Mouse (Mus musculus): Measurements from ENCODE around the gene Nlk. TPM values are rescaled to one million over a fixed set of nuclear protein-coding genes. Genes with fewer than 3 reads are reported as not detected.

Gene Nlk
- polyA plus RNA-seq, 1 experiment from 2014 or later: 13.6 TPM

DNA sequence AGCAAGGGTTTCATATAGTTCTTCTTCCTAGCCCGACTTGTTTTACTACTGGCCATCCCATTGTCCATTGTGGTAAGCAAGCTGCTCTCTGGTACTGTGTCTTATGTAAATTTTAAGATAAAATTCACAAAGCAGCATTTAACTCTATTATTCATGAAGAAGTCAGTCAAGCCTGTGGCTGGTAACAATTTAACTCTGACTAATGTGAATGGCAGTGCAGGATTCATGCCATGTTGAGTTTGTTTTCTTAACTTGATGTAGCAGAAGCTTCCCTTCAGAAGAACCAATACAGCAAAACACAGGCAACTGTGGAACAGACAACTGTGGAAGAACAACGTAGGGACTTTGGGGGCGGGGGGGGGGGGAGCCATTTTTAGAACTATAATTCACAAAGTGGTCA, 68.3 kb downstream of the Nlk start:
- no peak overlapping the region for H3K4me3 ChIP-seq
- WGBS: 76% methylated on average over 3 of the region's 3 CpGs
- H3K27ac ChIP-seq: no peak overlapping the region
- 0 out of 2 replicates have a peak, but pooled peaks cover 3% of the 10 kb centered on the region for H3K36me3 ChIP-seq
- no peaks in the 10 kb centered on the region for H3K27me3 ChIP-seq
- H3K4me2 ChIP-seq: no peak overlapping the region
- ATAC-seq (replicated peaks; ENCODE audit: insufficient number of reproducible peaks, insufficient read depth, low FRiP score, low read depth): no peak
- no peak overlapping the region for H3K9ac ChIP-seq
- no peaks in the 10 kb centered on the region for H3K4me1 ChIP-seq (replicated peaks)
- no peaks in the 10 kb centered on the region for H3K9me3 ChIP-seq (replicated peaks)

DNA sequence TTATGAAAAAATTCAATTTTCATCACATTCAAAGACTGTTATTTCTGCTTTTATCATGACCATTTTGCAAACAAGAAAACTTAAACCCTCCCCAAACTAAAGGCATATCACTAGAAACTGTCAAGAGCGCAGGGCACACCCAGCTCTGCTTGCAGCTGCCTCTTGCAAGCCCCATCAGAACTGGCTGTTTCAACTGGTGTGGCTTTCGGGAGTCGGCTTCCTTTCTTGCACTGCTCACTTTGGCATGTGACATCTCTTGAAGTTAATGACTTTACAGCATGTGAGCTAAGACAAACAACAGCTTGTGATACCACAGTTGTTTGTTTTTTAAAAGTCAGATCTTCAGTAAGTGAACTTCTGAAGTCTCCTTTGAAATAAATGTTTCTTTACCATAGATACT, 72.8 kb downstream of the Nlk start:
- Histone ChIP-seq H3K4me3 (no peak overlapping the region), H3K36me3 (0 out of 2 replicates have a peak, but pooled peaks cover 3% of the 10 kb centered on the region), H3K4me2 (no peak overlapping the region), H3K27me3 (no peaks in the 10 kb centered on the region), H3K9ac (no peak overlapping the region), H3K27ac (no peak overlapping the region), H3K9me3 (replicated peaks) (no peaks in the 10 kb centered on the region), H3K4me1 (replicated peaks) (no peaks in the 10 kb centered on the region)
- WGBS: 43% methylated on average over 3 of the region's 3 CpGs
- no peak for ATAC-seq (replicated peaks; ENCODE audit: insufficient number of reproducible peaks, insufficient read depth, low FRiP score, low read depth)

DNA sequence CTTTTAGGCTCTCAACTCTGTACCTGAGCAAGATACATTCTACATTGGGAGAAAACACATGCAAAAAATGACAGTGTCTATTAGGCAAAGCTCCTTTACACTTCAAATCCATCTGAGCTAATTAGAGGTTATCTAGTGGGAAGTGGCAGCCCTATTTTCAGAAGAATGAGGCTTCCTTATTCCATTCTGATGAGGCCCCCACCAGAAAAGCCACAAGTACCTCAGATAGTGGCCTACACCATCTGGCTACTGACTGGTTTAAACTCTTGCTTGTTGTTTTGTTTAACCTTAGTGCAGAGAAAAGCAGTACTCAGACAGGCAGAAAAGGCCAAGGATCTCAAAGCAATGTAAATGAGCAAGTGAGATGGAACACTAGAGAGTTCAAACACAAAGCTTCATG, 75.2 kb downstream of the Nlk start:
- H3K27ac ChIP-seq: no peak overlapping the region
- no peaks in the 10 kb centered on the region for H3K4me1 ChIP-seq (replicated peaks)
- no peak overlapping the region for H3K4me3 ChIP-seq
- no peak overlapping the region for H3K4me2 ChIP-seq
- no peaks in the 10 kb centered on the region for H3K9me3 ChIP-seq (replicated peaks)
- no peak overlapping the region for H3K9ac ChIP-seq
- H3K27me3 ChIP-seq: no peaks in the 10 kb centered on the region
- H3K36me3 ChIP-seq: no peaks in the 10 kb centered on the region
- no peak for ATAC-seq (replicated peaks; ENCODE audit: insufficient number of reproducible peaks, insufficient read depth, low FRiP score, low read depth)

DNA sequence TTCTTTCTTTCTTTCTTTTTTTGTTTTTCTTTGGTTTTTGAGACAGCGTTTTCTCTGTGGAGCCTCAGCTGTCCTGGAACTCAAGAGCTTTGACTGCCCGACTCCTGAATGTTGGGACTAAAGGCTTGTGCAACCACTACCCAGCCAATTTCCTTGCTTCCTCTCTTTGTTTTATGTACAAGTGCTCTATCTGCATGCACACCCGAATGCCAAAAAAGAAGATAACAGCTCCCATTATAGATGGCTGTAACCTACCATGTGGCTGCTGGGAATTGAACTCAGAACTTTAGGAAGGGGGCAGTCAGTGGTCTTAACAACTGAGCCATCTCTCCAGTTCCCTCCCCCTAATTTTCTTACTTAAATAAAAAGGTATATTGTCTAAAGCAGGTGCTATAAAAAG, 77.0 kb downstream of the Nlk start:
- WGBS: 60% methylated on average over 3 of the region's 3 CpGs
- no peak overlapping the region for H3K4me3 ChIP-seq
- no peaks in the 10 kb centered on the region for H3K4me1 ChIP-seq (replicated peaks)
- H3K4me2 ChIP-seq: no peak overlapping the region
- H3K27me3 ChIP-seq: no peaks in the 10 kb centered on the region
- H3K27ac ChIP-seq: no peak overlapping the region
- H3K9ac ChIP-seq: no peak overlapping the region
- peaks cover 10% of the 10 kb centered on the region; the same call in 1 of the 2 replicates for H3K36me3 ChIP-seq
- no peak for ATAC-seq (replicated peaks; ENCODE audit: insufficient number of reproducible peaks, insufficient read depth, low FRiP score, low read depth)
- H3K9me3 ChIP-seq (replicated peaks): no peaks in the 10 kb centered on the region

DNA sequence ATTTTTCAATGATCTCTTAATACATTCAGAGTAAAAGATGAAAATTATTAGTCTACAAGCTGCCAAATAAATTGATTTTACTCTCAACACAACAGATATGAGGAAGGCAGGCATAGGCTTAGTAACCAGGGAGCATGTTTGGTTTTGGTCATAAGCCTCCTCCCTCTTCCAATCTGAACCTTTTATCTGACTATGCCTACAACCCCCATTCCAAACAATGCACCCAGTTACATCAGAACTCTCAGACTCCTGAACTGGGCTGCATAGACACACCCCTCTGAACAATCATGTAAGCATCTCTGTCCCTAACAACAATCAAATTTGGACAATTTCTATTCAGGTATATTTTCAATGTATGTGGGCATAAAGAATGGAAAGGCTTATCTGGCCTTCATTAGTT, 85.9 kb downstream of the Nlk start:
- Histone ChIP-seq H3K36me3 (peaks cover 8% of the 10 kb centered on the region; the same call in 1 of the 2 replicates), H3K4me1 (replicated peaks) (peaks cover 2% of the 10 kb centered on the region; the same call in 1 of the 2 replicates), H3K9me3 (replicated peaks) (no peaks in the 10 kb centered on the region), H3K4me2 (no peak overlapping the region), H3K4me3 (no peak overlapping the region), H3K27ac (no peak overlapping the region), H3K27me3 (no peaks in the 10 kb centered on the region), H3K9ac (no peak overlapping the region)
- no peak for ATAC-seq (replicated peaks; ENCODE audit: insufficient number of reproducible peaks, insufficient read depth, low FRiP score, low read depth)

DNA sequence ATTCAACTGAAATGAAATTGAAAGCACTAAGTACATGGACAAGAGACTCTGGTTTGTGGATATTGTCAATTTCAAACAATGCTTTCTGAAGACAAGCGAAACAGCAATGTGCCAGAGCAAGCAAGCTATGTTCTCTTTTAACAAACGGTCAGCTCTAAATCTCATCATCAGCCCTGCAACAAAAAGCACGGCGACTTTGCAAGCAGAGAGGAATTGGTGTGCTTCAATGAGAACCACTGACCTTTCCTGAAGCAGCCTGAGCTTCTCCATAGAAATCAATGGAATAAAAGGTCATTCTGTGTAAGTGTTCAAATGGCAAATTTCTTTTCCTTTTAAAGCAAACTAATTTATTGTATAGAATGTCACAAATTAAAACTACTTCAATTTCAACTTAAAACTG, 87.5 kb downstream of the Nlk start:
- WGBS: 63% methylated on average over 4 of the region's 4 CpGs

DNA sequence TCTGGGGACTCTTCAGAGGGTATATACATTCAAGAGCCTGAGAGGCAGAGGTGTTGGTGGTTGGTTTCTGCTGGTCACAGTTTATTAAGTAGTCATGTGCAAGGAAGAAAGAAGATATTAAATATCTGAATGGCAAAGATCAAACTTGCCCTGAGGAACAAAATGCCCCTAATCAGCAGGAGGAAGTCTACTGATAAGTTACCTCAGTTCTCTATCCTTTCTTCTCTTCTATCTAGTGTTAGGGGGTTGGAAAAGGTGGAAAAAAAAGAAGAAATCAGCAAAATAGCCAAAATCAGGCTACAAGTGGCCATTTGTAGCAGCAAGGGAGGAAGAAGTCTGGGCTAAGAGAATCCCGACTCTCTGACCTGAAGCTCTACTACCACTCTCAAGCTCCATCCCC, 92.3 kb downstream of the Nlk start:
- Histone ChIP-seq H3K9ac (no peak overlapping the region), H3K27ac (no peak overlapping the region), H3K4me1 (replicated peaks) (0 out of 2 replicates have a peak, but pooled peaks cover 2% of the 10 kb centered on the region), H3K36me3 (no peaks in the 10 kb centered on the region; the same call in 1 of the 2 replicates), H3K4me2 (no peak overlapping the region), H3K27me3 (no peaks in the 10 kb centered on the region), H3K9me3 (replicated peaks) (no peaks in the 10 kb centered on the region), H3K4me3 (no peak overlapping the region)
- no peak for ATAC-seq (replicated peaks; ENCODE audit: insufficient number of reproducible peaks, insufficient read depth, low FRiP score, low read depth)
- WGBS: 54% methylated on average over 1 of the region's 1 CpGs

More for the DNA sequence above, 87.5 kb downstream of the Nlk start:
- Histone ChIP-seq H3K27ac (peak overlapping the region; percentile 53; the same call in 1 of the 2 replicates), H3K4me1 (replicated peaks) (peaks cover 2% of the 10 kb centered on the region; the same call in 1 of the 2 replicates), H3K4me2 (no peak overlapping the region), H3K4me3 (no peak overlapping the region), H3K9ac (no peak overlapping the region), H3K36me3 (no peaks in the 10 kb centered on the region; the same call in 1 of the 2 replicates), H3K27me3 (no peaks in the 10 kb centered on the region), H3K9me3 (replicated peaks) (no peaks in the 10 kb centered on the region)
- no peak for ATAC-seq (replicated peaks; ENCODE audit: insufficient number of reproducible peaks, insufficient read depth, low FRiP score, low read depth)

DNA sequence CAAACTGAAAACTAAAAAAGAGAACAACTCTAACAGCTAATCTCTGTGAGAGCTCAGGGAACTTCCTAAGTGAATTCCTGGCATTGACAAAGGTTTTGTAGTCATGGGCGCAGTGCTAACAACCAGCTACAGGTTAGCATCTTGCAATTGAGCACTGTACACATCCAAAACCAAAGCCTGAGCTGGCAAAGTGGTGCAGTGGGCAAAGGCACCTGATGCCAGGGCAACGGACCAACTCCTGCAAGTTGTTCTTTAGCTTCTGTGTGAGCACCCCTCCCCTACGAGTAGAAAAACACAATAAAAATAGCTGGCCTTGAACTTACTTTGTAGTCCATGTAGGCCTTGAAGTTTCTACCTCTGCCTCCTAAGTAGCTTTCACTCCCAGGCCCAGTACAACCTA, 94.4 kb downstream of the Nlk start:
- ATAC-seq (replicated peaks; ENCODE audit: insufficient number of reproducible peaks, insufficient read depth, low FRiP score, low read depth): no peak
- H3K27ac ChIP-seq: no peak overlapping the region
- no peaks in the 10 kb centered on the region for H3K9me3 ChIP-seq (replicated peaks)
- H3K4me1 ChIP-seq (replicated peaks): no peaks in the 10 kb centered on the region
- H3K9ac ChIP-seq: no peak overlapping the region
- H3K4me3 ChIP-seq: no peak overlapping the region
- H3K27me3 ChIP-seq: no peaks in the 10 kb centered on the region
- WGBS: 74% methylated on average over 3 of the region's 3 CpGs
- no peaks in the 10 kb centered on the region for H3K36me3 ChIP-seq
- no peak overlapping the region for H3K4me2 ChIP-seq

DNA sequence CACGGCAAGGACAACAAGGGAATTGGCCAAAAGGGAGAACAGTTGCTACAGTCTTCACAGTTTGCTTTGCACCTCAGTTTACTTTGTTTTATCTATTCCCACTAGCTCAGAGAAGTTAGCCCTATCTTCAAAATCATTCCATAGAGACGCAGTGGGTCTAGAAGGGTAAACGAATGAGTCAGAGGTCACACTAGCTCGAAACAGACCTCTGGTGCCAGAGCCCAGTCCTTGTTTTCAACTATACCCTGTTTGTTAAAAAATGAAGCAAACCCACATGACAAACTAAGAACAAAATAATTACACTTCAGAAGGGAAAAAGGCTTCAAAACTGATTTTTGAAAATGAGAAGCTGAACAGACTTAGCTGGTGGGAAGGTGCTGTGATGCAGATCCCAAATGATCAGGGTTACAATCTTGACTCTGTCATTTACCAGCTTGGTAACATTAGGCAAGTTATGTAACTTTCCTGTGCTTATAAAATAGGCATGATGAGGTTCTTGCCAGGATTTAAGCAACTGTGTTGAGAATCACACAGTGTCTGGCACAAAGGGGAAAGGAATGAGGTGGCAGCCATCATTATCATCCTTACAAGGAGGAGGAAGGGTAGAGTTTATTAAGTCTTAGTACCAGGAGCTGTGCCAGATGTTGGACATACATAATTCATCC, 96.1 kb downstream of the Nlk start:
- ATAC-seq (replicated peaks; ENCODE audit: insufficient number of reproducible peaks, insufficient read depth, low FRiP score, low read depth): no peak
- H3K4me1 ChIP-seq (replicated peaks): no peaks in the 10 kb centered on the region
- H3K4me3 ChIP-seq: no peak overlapping the region
- no peak overlapping the region for H3K9ac ChIP-seq
- no peaks in the 10 kb centered on the region for H3K27me3 ChIP-seq
- H3K27ac ChIP-seq: no peak overlapping the region
- no peak overlapping the region for H3K4me2 ChIP-seq
- no peaks in the 10 kb centered on the region for H3K36me3 ChIP-seq
- H3K9me3 ChIP-seq (replicated peaks): no peaks in the 10 kb centered on the region
- 58% methylated on average over 4 of the region's 4 CpGs for WGBS

DNA sequence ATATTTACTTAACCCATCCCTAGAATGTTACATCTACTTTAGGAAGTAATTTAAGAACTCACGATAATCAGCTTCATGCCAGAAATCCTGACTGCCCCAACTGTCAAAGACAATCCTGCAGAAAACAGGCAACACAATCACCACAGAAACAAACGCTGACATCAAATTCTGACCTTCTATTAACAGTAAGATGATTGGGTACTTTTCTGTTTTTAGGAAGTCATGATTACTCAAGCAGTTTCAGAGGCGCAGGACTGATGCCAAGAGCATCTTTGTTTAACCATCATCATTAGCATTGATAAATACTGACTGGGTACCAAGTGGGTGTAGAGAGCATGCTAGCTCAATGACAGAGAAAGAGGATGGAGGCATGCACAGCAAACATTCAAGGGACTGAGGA, 96.7 kb downstream of the Nlk start:
- Histone ChIP-seq H3K9ac (no peak overlapping the region), H3K4me2 (no peak overlapping the region), H3K4me3 (no peak overlapping the region), H3K27ac (no peak overlapping the region), H3K27me3 (no peaks in the 10 kb centered on the region), H3K36me3 (no peaks in the 10 kb centered on the region), H3K4me1 (replicated peaks) (no peaks in the 10 kb centered on the region), H3K9me3 (replicated peaks) (no peaks in the 10 kb centered on the region)
- ATAC-seq (replicated peaks; ENCODE audit: insufficient number of reproducible peaks, insufficient read depth, low FRiP score, low read depth): no peak
- WGBS: 67% methylated on average over 3 of the region's 3 CpGs

DNA sequence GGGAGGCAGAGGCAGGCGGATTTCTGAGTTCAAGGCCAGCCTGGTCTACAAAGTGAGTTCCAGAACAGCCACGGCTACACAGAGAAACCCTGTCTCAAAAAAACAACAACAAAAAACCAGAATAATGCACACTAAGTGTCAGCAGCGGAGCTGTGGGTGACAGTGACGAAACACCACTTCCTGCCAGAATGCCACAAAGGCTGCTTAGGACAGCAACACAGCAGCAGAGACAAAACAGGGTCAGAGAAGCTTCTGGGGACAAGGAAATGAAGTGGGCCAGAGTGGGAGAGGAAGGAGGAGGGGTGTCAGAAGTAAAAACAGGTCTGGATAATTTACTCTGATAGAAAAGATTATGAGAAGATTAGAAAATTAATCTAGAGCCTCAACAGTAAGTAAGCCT, 97.1 kb downstream of the Nlk start:
- H3K4me2 ChIP-seq: no peak overlapping the region
- H3K9me3 ChIP-seq (replicated peaks): no peaks in the 10 kb centered on the region
- ATAC-seq (replicated peaks; ENCODE audit: insufficient number of reproducible peaks, insufficient read depth, low FRiP score, low read depth): no peak
- H3K36me3 ChIP-seq: no peaks in the 10 kb centered on the region
- H3K27me3 ChIP-seq: no peaks in the 10 kb centered on the region
- WGBS: 74% methylated on average over 4 of the region's 4 CpGs
- no peaks in the 10 kb centered on the region for H3K4me1 ChIP-seq (replicated peaks)
- no peak overlapping the region for H3K27ac ChIP-seq
- no peak overlapping the region for H3K9ac ChIP-seq
- no peak overlapping the region for H3K4me3 ChIP-seq

DNA sequence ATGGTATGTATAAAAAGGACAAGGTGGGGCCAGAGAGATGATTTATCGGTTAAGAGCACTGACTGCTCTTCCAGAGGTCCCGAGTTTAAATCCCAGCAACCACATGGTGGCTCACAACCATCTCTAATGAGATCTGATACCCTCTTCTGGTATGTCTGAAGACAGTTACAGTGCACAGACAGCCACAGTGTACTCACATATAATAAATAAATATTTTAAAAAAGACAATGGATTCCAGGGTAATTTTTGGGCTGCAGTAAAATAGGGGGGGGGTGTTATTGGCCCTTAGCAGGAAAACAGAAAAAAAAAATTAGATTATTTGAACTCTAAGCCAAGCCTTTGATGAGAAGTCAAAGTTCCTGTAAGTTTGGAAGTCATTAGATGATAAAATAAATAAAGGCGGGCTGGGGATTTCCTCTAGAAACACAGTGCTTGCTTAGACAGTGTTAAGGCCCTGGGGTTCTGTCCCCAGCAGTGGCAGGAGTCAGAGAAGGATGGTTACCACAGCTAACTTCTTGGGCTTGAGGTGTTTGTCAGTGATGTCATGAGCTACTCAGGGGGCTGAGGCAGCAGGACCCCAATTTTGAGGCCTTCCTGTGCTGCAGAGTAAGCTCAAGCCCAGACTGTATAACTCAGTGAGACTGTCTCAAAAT, 98.3 kb downstream of the Nlk start:
- Histone ChIP-seq H3K4me1 (replicated peaks) (peaks cover 9% of the 10 kb centered on the region; the same call in 1 of the 2 replicates), H3K36me3 (no peaks in the 10 kb centered on the region), H3K9ac (no peak overlapping the region), H3K9me3 (replicated peaks) (no peaks in the 10 kb centered on the region), H3K4me3 (no peak overlapping the region), H3K27ac (no peak overlapping the region), H3K4me2 (no peak overlapping the region), H3K27me3 (no peaks in the 10 kb centered on the region)
- ATAC-seq (replicated peaks; ENCODE audit: insufficient number of reproducible peaks, insufficient read depth, low FRiP score, low read depth): no peak
- 70% methylated on average over 3 of the region's 3 CpGs for WGBS

Data from heart, embryonic 15.5 days (tissue).